Mouse (Mus musculus): ENCODE results near the gene Qars.

The Qars gene

GRCm38 (mm10) chr9:108530954-108531353 lies 23.4 kb downstream of the Qars start:
- DNase-seq (ENCODE audit: low spot score in 2 of 2): no peak

DNA sequence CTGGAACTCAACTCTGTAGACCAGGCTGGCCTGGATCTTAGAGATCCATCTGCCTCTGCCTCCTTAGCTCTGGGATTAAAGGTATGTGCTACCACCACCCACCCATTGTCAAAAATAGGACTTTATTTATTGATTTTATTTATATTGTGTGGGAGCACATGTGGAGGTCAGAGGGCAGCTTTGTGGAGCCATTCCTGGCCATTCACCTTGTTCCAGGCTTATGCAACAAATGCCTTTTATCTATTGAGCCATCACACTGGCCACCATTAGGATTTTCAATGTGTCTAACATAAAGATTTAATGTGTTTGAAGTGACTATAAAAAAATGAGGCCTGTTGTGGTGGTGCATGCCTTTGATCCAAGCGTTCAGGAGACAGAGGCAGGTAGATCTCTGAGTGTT lies 24.0 kb downstream of the Qars start:
- DNase-seq (ENCODE audit: low spot score in 2 of 2): no peak

- no peak for DNase-seq (ENCODE audit: low spot score in 2 of 2)
These were observed 33.3 kb downstream of the Qars start for GRCm38 (mm10) chr9:108540846-108541245.

DNA sequence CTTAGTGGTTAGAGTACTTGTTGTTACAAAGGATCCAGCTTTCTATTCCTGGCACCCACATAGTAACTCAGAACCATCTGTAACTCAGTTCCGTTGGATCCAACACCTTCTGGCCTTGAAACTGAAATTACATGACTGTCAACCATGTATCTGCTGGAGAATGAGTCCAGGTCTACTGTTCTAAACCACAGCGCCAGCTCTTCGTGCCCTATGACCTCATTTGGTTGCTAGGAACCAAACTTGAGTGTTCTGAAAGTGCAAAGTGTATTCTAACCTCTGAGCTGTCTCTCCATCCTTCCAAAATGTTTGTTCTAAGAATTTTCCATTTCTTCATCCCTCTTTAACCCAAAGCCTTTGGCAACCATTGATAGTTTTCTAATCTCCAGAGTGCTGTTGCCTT lies 38.5 kb downstream of the Qars start:
- no peak for DNase-seq (ENCODE audit: low spot score in 2 of 2)

- no peak for DNase-seq (ENCODE audit: low spot score in 2 of 2)
These were observed 39.4 kb downstream of the Qars start for GRCm38 (mm10) chr9:108546875-108547274.

DNA sequence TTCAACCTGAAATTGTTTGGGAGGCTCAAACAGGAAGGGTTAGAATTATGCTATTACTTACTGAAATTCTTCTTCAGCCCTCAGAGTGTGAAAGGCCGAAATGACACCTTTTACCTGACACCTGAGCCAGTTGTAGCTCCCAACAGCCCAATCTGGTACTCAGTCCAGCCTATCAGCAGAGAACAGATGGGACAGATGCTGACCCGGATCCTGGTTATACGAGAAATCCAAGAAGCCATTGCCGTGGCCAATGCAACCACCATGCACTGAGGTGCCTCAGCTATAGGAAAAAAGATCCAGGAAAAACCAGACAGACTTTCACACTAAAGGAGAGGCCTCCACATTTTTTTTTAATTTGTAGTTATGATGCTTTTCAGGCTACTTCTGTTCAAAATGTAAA lies 51.7 kb downstream of the Qars start:
- no peak for DNase-seq (ENCODE audit: low spot score in 2 of 2)

DNA sequence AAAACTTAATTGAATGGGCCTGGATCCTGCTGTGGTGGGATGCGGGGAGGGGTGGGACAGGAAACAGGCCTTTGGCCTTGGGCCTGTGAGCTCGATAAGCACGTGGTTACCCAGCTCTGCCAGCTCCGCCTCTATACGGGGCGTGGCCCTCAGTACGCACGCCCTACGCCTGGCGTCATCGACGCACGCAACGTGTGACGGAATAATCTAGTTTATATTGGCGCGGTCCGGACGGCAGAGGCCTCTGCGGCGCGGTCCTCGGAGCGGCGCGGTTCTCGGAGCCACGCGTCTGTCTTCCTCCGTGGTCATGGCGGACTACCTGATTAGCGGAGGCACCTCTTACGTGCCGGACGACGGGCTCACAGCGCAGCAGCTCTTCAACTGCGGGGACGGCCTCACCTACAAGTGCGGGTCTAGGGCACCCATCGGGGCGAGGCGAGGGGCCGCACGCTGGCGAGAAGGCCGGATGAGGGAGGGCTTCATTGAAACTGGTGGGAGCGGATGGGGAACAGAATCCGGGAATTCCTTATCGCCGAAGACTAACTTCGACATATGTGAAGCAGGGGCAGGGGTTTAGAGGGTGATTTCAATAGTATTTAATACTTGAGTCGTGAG lies 52.8 kb downstream of the Qars start, which contains the start of gene Impdh2:
TSS of gene Impdh2 (plus strand) at position 60 of the 615 bp plus-strand sequence.
- DNase-seq (ENCODE audit: low spot score in 2 of 2): peak; percentile 82 to 85

- DNase-seq (ENCODE audit: low spot score in 2 of 2): no peak
These were observed 56.2 kb downstream of the Qars start for GRCm38 (mm10) chr9:108563671-108564070.

DNA sequence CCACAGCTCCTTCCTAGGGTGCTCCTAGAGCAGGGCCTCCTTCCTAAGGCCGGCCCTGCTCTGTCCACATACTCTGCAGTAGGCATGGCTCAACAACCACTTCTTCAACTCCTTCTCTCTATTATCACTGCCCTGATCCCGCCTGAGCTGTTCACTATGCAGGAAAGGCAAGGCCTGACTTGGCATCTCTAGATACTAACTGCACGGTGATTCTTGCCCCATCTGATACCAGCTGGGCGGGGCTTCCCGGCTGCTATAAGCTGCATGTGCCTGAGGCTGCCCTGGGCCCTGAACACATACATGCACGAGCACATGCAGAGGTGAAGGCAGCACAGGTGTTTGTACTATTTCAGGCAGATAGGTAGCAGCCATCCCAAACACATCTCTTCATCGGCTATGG lies 56.6 kb downstream of the Qars start:
- DNase-seq (ENCODE audit: low spot score in 2 of 2): no peak
